Mouse (Mus musculus) megakaryocyte progenitor cell, adult 5-6 weeks (primary cell): ENCODE measurements around the gene Lat2. TPM values are rescaled to one million over a fixed set of nuclear protein-coding genes. Genes with fewer than 3 reads are reported as not detected.
"Not testable (repeated sequence)": the region's sequence is repeated elsewhere in the genome, so short reads cannot be mapped to it uniquely, and the experiment has no call there.

Experiments
- ATAC-seq: replicated peaks from 2 replicates; pipeline ENCODE4 v1.8.0; 2016; ENCODE audit warnings: mild to moderate bottlenecking, moderate TSS enrichment, inconsistent platforms; ENCODE audit not compliant: poor library complexity
- total RNA-seq, 2 experiments: library from RNA; stranded (forward) in 1 of 2; stranded (reverse) in 1 of 2; fragments of 157-497, 149-512 nt in 1 of 2; fragments of 200-1000 nt in 1 of 2; gene quantifications; 2 replicates each; pipeline versions ENCODE4 v1.2.3 to v1.2.4; 2015 to 2017

Lat2 gene
- total RNA-seq (2015), result 33.7 and 35.8 TPM in 2 replicates
- 48.6 and 67.4 TPM in 2 replicates for total RNA-seq (2017)

GRCm38 (mm10) chr5:134614802-134615201 lies at the start of gene Lat2:
Gene Lat2, minus strand, starts transcription at chr5:134615025.
- peak; percentile 43 for ATAC-seq

- no peak for ATAC-seq
Measured at GRCm38 (mm10) chr5:134656708-134657107, 41.9 kb upstream of the Lat2 start.

- no peak for ATAC-seq
Measured at GRCm38 (mm10) chr5:134652015-134652414, 37.2 kb upstream of the Lat2 start.

GRCm38 (mm10) chr5:134650926-134651325 lies 36.1 kb upstream of the Lat2 start:
- peak; percentile 97 for ATAC-seq

GRCm38 (mm10) chr5:134648976-134649375 lies 34.2 kb upstream of the Lat2 start:
- not testable (repeated sequence) for ATAC-seq

GRCm38 (mm10) chr5:134647394-134647793 lies 32.6 kb upstream of the Lat2 start:
- ATAC-seq, result no peak

- ATAC-seq, result no peak
Measured at GRCm38 (mm10) chr5:134646461-134646860, 31.6 kb upstream of the Lat2 start.

GRCm38 (mm10) chr5:134644643-134645118 lies 29.9 kb upstream of the Lat2 start:
- no peak for ATAC-seq

- ATAC-seq, result no peak
Measured at GRCm38 (mm10) chr5:134644121-134644520, 29.3 kb upstream of the Lat2 start.

GRCm38 (mm10) chr5:134640371-134640770 lies 25.5 kb upstream of the Lat2 start:
- no peak for ATAC-seq

GRCm38 (mm10) chr5:134639269-134639682 lies 24.5 kb upstream of the Lat2 start, which contains the start of gene Eif4h:
Gene Eif4h, minus strand, starts transcription at chr5:134639490.
- peak; percentile 89 for ATAC-seq

- ATAC-seq, result peak; percentile 7; the same call in 1 of the 2 replicates
Measured at GRCm38 (mm10) chr5:134638461-134639268, 23.8 kb upstream of the Lat2 start.

- no peak for ATAC-seq
Measured at GRCm38 (mm10) chr5:134637820-134638367, 23.1 kb upstream of the Lat2 start.

- no peak for ATAC-seq
Measured at GRCm38 (mm10) chr5:134632841-134633240, 18.0 kb upstream of the Lat2 start.

- no peak for ATAC-seq
Measured at GRCm38 (mm10) chr5:134630835-134631234, 16.0 kb upstream of the Lat2 start.

GRCm38 (mm10) chr5:134629508-134629907 lies 14.7 kb upstream of the Lat2 start:
- ATAC-seq, result no peak

- no peak for ATAC-seq
Measured at GRCm38 (mm10) chr5:134622069-134622468, 7.2 kb upstream of the Lat2 start.

- ATAC-seq, result 0 out of 2 replicates have a peak, but pooled peaks have one; percentile 9
Measured at GRCm38 (mm10) chr5:134621099-134621640, 6.3 kb upstream of the Lat2 start.

GRCm38 (mm10) chr5:134620457-134620856 lies 5.6 kb upstream of the Lat2 start:
- ATAC-seq, result no peak

- ATAC-seq, result peak; percentile 60
Measured at GRCm38 (mm10) chr5:134617071-134617470, 2.2 kb upstream of the Lat2 start.

- ATAC-seq, result no peak
Measured at GRCm38 (mm10) chr5:134615780-134616179, 955 bp upstream of the Lat2 start.

GRCm38 (mm10) chr5:134615380-134615779 lies 555 bp upstream of the Lat2 start:
- peak; percentile 29 for ATAC-seq
